Mouse (Mus musculus): ENCODE measurements at regions not wholly inside any gene's neighbourhood (a gene's known extent, or its start where the extent isn't known, plus 50 kb on each side); places are given as distances from the start of the nearest gene placed in this dataset.

- no peaks in the 10 kb centered on the region for H3K36me3 ChIP-seq
- no peaks in the 10 kb centered on the region for H3K9me3 ChIP-seq
- no peak overlapping the region for H3K27ac ChIP-seq (replicated peaks)
- WGBS = 85% methylated on average over 8 of the region's 8 CpGs
- no peak overlapping the region for H3K4me3 ChIP-seq
- H3K9ac ChIP-seq = no peak overlapping the region
- no peaks in the 10 kb centered on the region for H3K27me3 ChIP-seq
- peaks cover 7% of the 10 kb centered on the region; the same call in 1 of the 2 replicates for H3K4me1 ChIP-seq (replicated peaks)
- no peak overlapping the region for H3K4me2 ChIP-seq
- ATAC-seq (ENCODE audit: low FRiP score, low read depth) = no peak
Observed at GRCm38 (mm10) chr2:144123395-144124034, 90.7 kb downstream of the Banf2 start.

DNA sequence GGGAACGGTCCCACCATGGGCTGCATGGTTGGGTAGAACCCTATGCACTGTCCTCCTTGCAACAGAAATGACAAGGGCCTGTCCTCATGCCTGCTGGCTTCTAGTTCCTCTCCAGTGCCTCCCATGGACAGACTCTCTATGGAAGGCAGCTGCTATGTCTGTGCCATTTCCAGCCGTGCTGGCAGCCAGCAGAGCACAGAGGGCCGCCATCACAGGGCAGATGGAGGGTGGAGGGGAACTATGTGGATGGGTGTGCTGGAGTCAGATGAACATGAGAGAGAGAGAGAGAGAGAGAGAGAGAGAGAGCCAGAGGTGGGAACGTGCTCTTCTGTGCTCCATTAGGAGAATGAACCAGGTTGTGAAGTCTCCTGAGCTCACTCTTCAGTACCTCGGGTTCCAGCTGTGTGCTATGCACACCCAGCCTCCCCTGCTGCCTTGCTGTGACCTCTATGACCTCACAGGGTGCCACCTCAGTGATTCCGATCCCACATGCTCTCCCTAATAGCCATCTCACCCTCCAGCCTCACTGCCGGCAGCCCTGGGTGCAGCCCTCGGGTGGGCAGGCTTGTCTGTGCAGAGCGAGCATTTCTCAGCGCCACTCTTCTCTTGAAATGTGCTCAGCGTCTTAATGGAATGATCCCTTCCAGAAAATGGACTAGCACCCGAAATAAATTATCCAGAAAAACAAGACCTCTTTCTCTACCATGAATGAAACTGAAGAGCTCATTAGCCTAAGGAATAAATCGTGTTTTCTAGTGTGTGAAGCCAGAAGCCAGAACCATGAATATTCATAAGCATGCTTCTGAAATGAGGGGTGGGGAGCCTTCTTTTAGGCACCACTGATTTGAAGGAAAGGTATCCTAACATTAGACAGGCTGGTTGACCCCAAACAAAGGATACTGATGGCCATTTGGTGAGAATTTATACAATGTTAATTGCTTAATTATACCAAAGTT is 94.5 kb downstream of the Banf2 start:
- Histone ChIP-seq H3K4me2 (no peak overlapping the region), H3K36me3 (no peaks in the 10 kb centered on the region), H3K27me3 (no peaks in the 10 kb centered on the region), H3K9me3 (no peaks in the 10 kb centered on the region), H3K27ac (replicated peaks) (peak overlapping the region; percentile 68), H3K4me3 (no peak overlapping the region), H3K9ac (no peak overlapping the region), H3K4me1 (replicated peaks) (peaks cover 7% of the 10 kb centered on the region; the same call in 1 of the 2 replicates)
- ATAC-seq (ENCODE audit: low FRiP score, low read depth) = peak; percentile 77
- 43% methylated on average over 13 of the region's 13 CpGs for WGBS

DNA sequence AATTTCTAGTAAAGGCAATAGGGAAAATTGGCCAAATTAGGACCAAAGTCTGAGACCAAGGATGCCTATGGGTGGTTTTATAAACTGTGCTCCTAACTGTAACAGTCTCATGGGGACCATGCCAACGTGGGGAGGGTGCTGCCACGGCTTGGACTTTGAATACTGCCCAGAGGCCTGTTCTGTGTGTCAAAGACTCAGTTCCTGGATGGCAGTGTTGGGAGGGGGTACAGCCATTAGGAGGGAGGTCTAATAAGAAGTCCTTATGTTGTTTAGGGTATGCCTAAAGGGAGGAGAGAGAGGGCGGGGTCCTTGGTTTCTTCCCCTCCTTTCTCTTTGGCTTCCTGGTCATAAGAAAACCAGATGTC is 95.2 kb downstream of the Banf2 start:
- Histone ChIP-seq H3K4me2 (no peak overlapping the region), H3K27me3 (no peaks in the 10 kb centered on the region), H3K27ac (replicated peaks) (no peak overlapping the region), H3K9ac (no peak overlapping the region), H3K4me1 (replicated peaks) (peaks cover 7% of the 10 kb centered on the region; the same call in 1 of the 2 replicates), H3K36me3 (no peaks in the 10 kb centered on the region), H3K4me3 (no peak overlapping the region), H3K9me3 (no peaks in the 10 kb centered on the region)
- WGBS = 62% methylated on average over 3 of the region's 3 CpGs
- peak; percentile 80 for ATAC-seq (ENCODE audit: low FRiP score, low read depth)

DNA sequence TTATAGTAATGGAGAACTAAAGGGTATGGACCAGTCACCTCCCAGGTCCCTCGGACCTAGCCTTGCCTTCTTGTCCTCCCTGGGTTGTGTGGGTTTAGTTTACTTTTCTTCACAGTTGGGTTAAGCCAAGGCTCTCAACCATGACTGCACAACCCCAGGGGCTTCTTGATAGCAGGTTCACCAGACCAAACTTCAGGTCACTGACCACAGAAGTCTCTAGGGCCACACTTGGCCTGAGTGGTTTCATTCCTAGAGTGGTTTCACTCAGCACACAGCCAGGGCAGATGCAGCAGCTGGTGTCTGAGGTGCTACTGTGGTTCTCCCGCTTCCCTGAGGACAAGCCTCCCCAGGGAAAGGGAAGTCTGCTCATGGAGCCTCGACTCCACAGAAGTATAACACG is 95.7 kb downstream of the Banf2 start:
- H3K4me2 ChIP-seq = no peak overlapping the region
- H3K9ac ChIP-seq = no peak overlapping the region
- no peak overlapping the region for H3K4me3 ChIP-seq
- H3K9me3 ChIP-seq = no peaks in the 10 kb centered on the region
- H3K4me1 ChIP-seq (replicated peaks) = peaks cover 7% of the 10 kb centered on the region; the same call in 1 of the 2 replicates
- H3K36me3 ChIP-seq = no peaks in the 10 kb centered on the region
- no peak overlapping the region for H3K27ac ChIP-seq (replicated peaks)
- no peak for ATAC-seq (ENCODE audit: low FRiP score, low read depth)
- H3K27me3 ChIP-seq = no peaks in the 10 kb centered on the region
- WGBS = 81% methylated on average over 4 of the region's 4 CpGs

- ATAC-seq (ENCODE audit: low FRiP score, low read depth) = no peak
- no peak overlapping the region for H3K4me3 ChIP-seq
- H3K36me3 ChIP-seq = no peaks in the 10 kb centered on the region
- H3K27me3 ChIP-seq = no peaks in the 10 kb centered on the region
- H3K4me2 ChIP-seq = no peak overlapping the region
- no peak overlapping the region for H3K9ac ChIP-seq
- H3K9me3 ChIP-seq = no peaks in the 10 kb centered on the region
- no peak overlapping the region for H3K27ac ChIP-seq (replicated peaks)
- 65% methylated on average over 14 of the region's 14 CpGs for WGBS
- no peaks in the 10 kb centered on the region for H3K4me1 ChIP-seq (replicated peaks)
Observed at GRCm38 (mm10) chr2:144133806-144134574, 101.1 kb downstream of the Banf2 start.

DNA sequence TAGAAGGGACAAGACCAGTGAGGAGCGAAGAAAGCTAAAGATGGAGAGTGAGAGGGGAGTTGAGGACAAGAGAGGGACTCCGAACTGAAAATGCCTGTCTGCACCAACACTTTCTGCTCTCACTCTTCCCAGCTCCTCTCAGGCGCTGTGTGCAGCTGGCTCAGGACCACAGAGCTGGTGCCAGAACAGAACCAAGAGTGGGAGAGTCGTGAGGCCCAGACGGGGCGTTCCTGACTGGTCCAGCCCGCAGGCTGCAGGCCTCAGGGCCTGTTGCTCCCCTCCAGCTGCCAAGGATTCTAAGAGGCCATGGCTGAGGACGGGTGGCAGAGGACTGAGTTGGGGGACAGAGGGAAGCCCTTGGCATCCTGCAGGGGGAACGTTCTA is 101.7 kb downstream of the Banf2 start:
- no peak overlapping the region for H3K4me2 ChIP-seq
- WGBS = 71% methylated on average over 9 of the region's 9 CpGs
- no peak for ATAC-seq (ENCODE audit: low FRiP score, low read depth)
- H3K4me3 ChIP-seq = no peak overlapping the region
- H3K9ac ChIP-seq = no peak overlapping the region
- H3K27me3 ChIP-seq = no peaks in the 10 kb centered on the region
- H3K9me3 ChIP-seq = no peaks in the 10 kb centered on the region
- no peak overlapping the region; the same call in 1 of the 2 replicates for H3K27ac ChIP-seq (replicated peaks)
- H3K4me1 ChIP-seq (replicated peaks) = no peaks in the 10 kb centered on the region
- H3K36me3 ChIP-seq = no peaks in the 10 kb centered on the region

- Histone ChIP-seq H3K36me3 (no peaks in the 10 kb centered on the region), H3K4me2 (no peak overlapping the region), H3K4me1 (replicated peaks) (no peaks in the 10 kb centered on the region), H3K27ac (replicated peaks) (no peak overlapping the region), H3K9ac (no peak overlapping the region), H3K9me3 (no peaks in the 10 kb centered on the region), H3K4me3 (no peak overlapping the region), H3K27me3 (no peaks in the 10 kb centered on the region)
- WGBS = 84% methylated on average over 1 of the region's 1 CpGs
- ATAC-seq (ENCODE audit: low FRiP score, low read depth) = no peak
Observed at GRCm38 (mm10) chr2:144135586-144135985, 102.7 kb downstream of the Banf2 start.

DNA sequence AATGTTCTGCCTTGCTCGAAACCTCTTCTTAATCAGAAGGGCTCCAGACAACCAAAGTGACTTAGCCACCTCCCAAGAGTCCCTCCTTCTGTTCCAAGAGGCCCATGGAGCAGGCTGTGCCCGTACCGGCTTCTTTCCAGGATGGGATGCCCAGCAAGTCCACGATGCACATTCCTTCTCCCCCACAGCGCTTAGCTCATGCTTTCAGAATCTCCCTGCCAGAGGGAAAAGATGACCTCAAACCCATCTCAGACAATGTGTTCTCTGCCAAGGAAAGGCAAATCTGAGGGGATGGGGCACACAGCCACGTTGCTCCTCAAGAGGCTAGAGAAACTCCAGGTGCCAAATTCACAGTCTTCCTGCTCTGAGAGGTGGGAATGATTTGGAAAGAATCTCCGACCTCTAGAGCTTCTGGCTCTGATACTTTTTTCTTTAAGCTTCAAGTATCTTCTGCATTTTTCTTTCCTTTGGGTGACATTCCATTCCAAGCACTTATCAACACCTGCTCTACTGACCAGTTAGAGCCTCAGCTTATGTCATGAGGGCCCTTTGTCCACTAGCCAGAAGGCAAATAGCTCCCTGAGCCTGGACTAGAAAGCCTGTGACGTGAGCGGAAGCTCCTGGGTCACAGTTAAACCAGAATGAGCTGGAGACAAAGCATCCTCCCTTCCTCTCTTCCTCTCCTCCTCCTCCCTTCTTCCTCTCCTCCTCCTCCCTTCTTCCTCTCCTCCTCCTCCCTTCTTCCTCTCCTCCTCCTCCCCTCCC is 110.9 kb downstream of the Banf2 start:
- Histone ChIP-seq H3K36me3 (no peaks in the 10 kb centered on the region), H3K27ac (replicated peaks) (no peak overlapping the region), H3K4me2 (no peak overlapping the region), H3K4me1 (replicated peaks) (no peaks in the 10 kb centered on the region), H3K9ac (no peak overlapping the region), H3K4me3 (no peak overlapping the region), H3K27me3 (no peaks in the 10 kb centered on the region), H3K9me3 (no peaks in the 10 kb centered on the region)
- WGBS = 90% methylated on average over 9 of the region's 9 CpGs
- no peak for ATAC-seq (ENCODE audit: low FRiP score, low read depth)

GRCm38 (mm10) chr2:144144486-144145136 is 111.8 kb downstream of the Banf2 start:
- WGBS = 86% methylated on average over 5 of the region's 5 CpGs
- no peak overlapping the region for H3K4me2 ChIP-seq
- no peak for ATAC-seq (ENCODE audit: low FRiP score, low read depth)

GRCm38 (mm10) chr2:144156456-144157211 is 113.8 kb upstream of the Mgme1 start:
- H3K4me1 ChIP-seq (replicated peaks) = no peaks in the 10 kb centered on the region; the same call in 1 of the 2 replicates
- no peaks in the 10 kb centered on the region for H3K36me3 ChIP-seq
- peaks cover 3% of the 10 kb centered on the region; the same call in 1 of the 2 replicates for H3K27me3 ChIP-seq
- H3K27ac ChIP-seq (replicated peaks) = no peak overlapping the region
- ATAC-seq (ENCODE audit: low FRiP score, low read depth) = no peak
- no peak overlapping the region for H3K4me3 ChIP-seq
- no peaks in the 10 kb centered on the region for H3K9me3 ChIP-seq
- H3K9ac ChIP-seq = no peak overlapping the region
- 32% methylated on average over 7 of the region's 7 CpGs for WGBS
- H3K4me2 ChIP-seq = no peak overlapping the region

More at GRCm38 (mm10) chr2:144144486-144145136, 111.8 kb downstream of the Banf2 start:
- H3K4me1 ChIP-seq (replicated peaks) = no peaks in the 10 kb centered on the region
- H3K27ac ChIP-seq (replicated peaks) = no peak overlapping the region
- no peaks in the 10 kb centered on the region for H3K27me3 ChIP-seq
- no peaks in the 10 kb centered on the region for H3K36me3 ChIP-seq
- no peak overlapping the region for H3K4me3 ChIP-seq
- no peak overlapping the region for H3K9ac ChIP-seq
- no peaks in the 10 kb centered on the region for H3K9me3 ChIP-seq

All from hindbrain, embryonic 15.5 days (tissue).